Mouse (Mus musculus): ENCODE measurements around the gene Gm38392.
"Not testable (repeated sequence)": the region's sequence is repeated elsewhere in the genome, so short reads cannot be mapped to it uniquely, and the experiment has no call there.

- not testable (repeated sequence) for TF ChIP-seq POLR2A (IDR thresholded peaks at IDR 0.05; ENCODE audit: borderline replicate concordance, control insufficient read depth, low read depth, low read length); CTCF (IDR thresholded peaks at IDR 0.05; ENCODE audit: control insufficient read depth, insufficient read depth, low read length)
Measured at GRCm38 (mm10) chr3:88295272-88295671, 8.3 kb upstream of the Gm38392 start.

Measured in bone marrow, adult 2 months (tissue).